Mouse (Mus musculus) neural tube, embryonic 12.5 days (tissue): ENCODE measurements around the gene Grin2b. TPM values are rescaled to one million over a fixed set of nuclear protein-coding genes. Genes with fewer than 3 reads are reported as not detected.
"Not testable (repeated sequence)": the region's sequence is repeated elsewhere in the genome, so short reads cannot be mapped to it uniquely, and the experiment has no call there.

Source experiments
- ATAC-seq: fragments of 200-750 bp; cut with Nextera tagmentation; 2 replicates; pipeline ENCODE4 v1.8.0; 2017; ENCODE audit warnings: low read depth, mild to moderate bottlenecking, moderate TSS enrichment, moderate library complexity; ENCODE audit not compliant: low FRiP score
- H3K27ac ChIP-seq: fragments of 300-500 bp; sonication (generic); 2 replicates; pipeline ENCODE4 v1.5.1; 2016
- H3K27me3 ChIP-seq: fragments of 300-500 bp; sonication (generic); replicated peaks from 2 replicates; pipeline ENCODE4 v1.6.1; 2016; ENCODE audit warnings: mild to moderate bottlenecking
- H3K36me3 ChIP-seq: fragments of 300-500 bp; sonication (generic); 2 replicates; pipeline ENCODE4 v1.6.1; 2016; ENCODE audit warnings: mild to moderate bottlenecking
- H3K4me1 ChIP-seq: fragments of 300-500 bp; sonication (generic); 2 replicates; pipeline ENCODE4 v1.6.1; 2016
- H3K4me2 ChIP-seq: fragments of 300-500 bp; sonication (generic); replicated peaks from 2 replicates; pipeline ENCODE4 v1.6.1; 2016; ENCODE audit warnings: mild to moderate bottlenecking
- H3K4me3 ChIP-seq: fragments of 300-500 bp; sonication (generic); 2 replicates; pipeline ENCODE4 v1.5.1; 2016
- H3K9ac ChIP-seq: fragments of 300-500 bp; sonication (generic); 2 replicates; pipeline ENCODE4 v1.6.1; 2016; ENCODE audit warnings: mild to moderate bottlenecking
- H3K9me3 ChIP-seq: fragments of 300-500 bp; sonication (generic); 2 replicates; pipeline ENCODE4 v1.6.1; 2016; ENCODE audit warnings: mild to moderate bottlenecking
- WGBS: fragments of 180-500 bp; shearing (Covaris S2); methylation state at CpG from one replicate; pipeline ENCODE4 v1.1.7; 2016; 5-methylcytosine and 5-hydroxymethylcytosine counted together
- microRNA-seq: library from miRNA; unstranded; fragments of <30 nt; microRNA quantifications from one replicate; pipeline ENCODE4, GENCODE M21; 2017
- polyA plus RNA-seq: library from polyadenylated mRNA; unstranded; fragments of >200 nt; fragmentation: Nextera tagmentation; extraction: Ambion mirVana; gene quantifications from 2 replicates; pipeline ENCODE4 v1.2.1, GENCODE M21; 2016

Gene Grin2b
- polyA plus RNA-seq, 1 experiment from 2014 or later, result 15.4 TPM

- Histone ChIP-seq H3K9ac (no peak overlapping the region), H3K4me2 (no peak overlapping the region), H3K36me3 (no peaks in the 10 kb centered on the region), H3K4me1 (no peaks in the 10 kb centered on the region), H3K9me3 (no peaks in the 10 kb centered on the region), H3K4me3 (no peak overlapping the region), H3K27ac (no peak overlapping the region), H3K27me3 (no peaks in the 10 kb centered on the region)
- WGBS, result 73% methylated on average over 9 of the region's 9 CpGs
- ATAC-seq, result no peak
Observed at GRCm38 (mm10) chr6:135692533-135692932, 480.8 kb downstream of the Grin2b start.

DNA sequence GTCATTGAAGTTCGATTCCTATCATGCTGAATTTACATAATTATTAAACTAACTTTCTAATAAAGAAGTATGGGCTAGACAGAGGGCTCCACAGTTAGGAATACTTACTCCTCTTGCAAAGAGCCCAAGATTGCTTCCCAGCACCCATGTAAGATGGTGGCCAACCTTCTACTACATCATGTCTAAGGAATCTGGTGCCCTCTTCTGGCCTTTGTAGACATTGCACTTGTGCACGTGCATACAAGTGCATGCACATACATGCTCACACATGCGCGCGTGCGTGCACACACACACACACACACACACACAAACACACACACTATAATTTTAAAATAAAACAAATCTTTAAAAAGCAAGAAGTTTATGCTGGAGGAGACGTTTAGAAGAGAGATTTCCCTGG lies 481.8 kb downstream of the Grin2b start:
- no peak overlapping the region for H3K4me2 ChIP-seq
- 93% methylated on average over 7 of the region's 7 CpGs for WGBS
- no peak overlapping the region for H3K4me3 ChIP-seq
- H3K27ac ChIP-seq, result no peak overlapping the region
- no peak for ATAC-seq
- no peaks in the 10 kb centered on the region for H3K4me1 ChIP-seq
- no peaks in the 10 kb centered on the region for H3K36me3 ChIP-seq
- no peaks in the 10 kb centered on the region for H3K9me3 ChIP-seq
- no peak overlapping the region for H3K9ac ChIP-seq
- H3K27me3 ChIP-seq, result no peaks in the 10 kb centered on the region

- no peaks in the 10 kb centered on the region for H3K36me3 ChIP-seq
- H3K4me3 ChIP-seq, result no peak overlapping the region
- no peak overlapping the region for H3K27ac ChIP-seq
- H3K27me3 ChIP-seq, result no peaks in the 10 kb centered on the region
- no peak overlapping the region for H3K4me2 ChIP-seq
- H3K9ac ChIP-seq, result no peak overlapping the region
- WGBS, result 86% methylated on average over 9 of the region's 9 CpGs
- no peak for ATAC-seq
- H3K9me3 ChIP-seq, result no peaks in the 10 kb centered on the region
- H3K4me1 ChIP-seq, result no peaks in the 10 kb centered on the region
Observed at GRCm38 (mm10) chr6:135687926-135688325, 485.4 kb downstream of the Grin2b start.

GRCm38 (mm10) chr6:135684206-135684605 lies 489.1 kb downstream of the Grin2b start:
- ATAC-seq, result no peak
- H3K4me3 ChIP-seq, result no peak overlapping the region
- no peaks in the 10 kb centered on the region for H3K9me3 ChIP-seq
- H3K27ac ChIP-seq, result no peak overlapping the region
- WGBS, result 75% methylated on average over 2 of the region's 2 CpGs
- no peak overlapping the region for H3K9ac ChIP-seq
- no peaks in the 10 kb centered on the region for H3K36me3 ChIP-seq
- H3K4me1 ChIP-seq, result no peaks in the 10 kb centered on the region
- no peaks in the 10 kb centered on the region for H3K27me3 ChIP-seq
- no peak overlapping the region for H3K4me2 ChIP-seq

- not testable (repeated sequence) for H3K9me3 ChIP-seq, H3K4me2 ChIP-seq, H3K4me1 ChIP-seq, ATAC-seq, H3K4me3 ChIP-seq, H3K9ac ChIP-seq, H3K27me3 ChIP-seq, H3K36me3 ChIP-seq, H3K27ac ChIP-seq
- 90% methylated on average over 4 of the region's 4 CpGs for WGBS
Observed at GRCm38 (mm10) chr6:135681423-135681822, 491.9 kb downstream of the Grin2b start.

DNA sequence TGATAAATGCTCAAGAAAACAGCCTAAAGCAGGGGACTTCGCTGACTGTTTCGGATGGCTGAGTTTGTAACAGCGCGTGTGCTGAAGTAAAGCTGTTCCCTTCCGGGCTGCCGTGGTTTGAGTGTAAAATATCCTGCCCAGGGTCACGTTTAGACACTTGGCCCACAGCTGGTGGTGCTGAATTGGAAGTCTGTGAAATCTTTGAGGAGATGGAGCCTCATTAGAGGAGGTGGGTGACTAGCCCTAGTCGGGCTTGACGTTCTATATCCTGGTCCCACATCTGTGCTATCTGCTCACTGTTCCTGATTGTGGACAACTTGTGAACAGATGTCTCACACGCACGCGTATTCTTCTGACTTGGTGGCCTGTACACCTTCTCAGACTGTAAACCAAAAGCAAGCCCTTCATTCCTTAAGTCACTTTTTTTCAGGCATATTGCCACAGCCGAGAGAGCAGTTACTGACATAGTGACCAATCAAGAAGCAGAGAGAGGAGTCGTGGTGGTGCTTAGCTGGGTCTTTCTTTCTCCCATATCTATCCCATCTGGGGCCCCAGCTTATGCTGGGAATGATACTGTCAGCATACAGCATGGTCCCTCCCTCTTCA lies 493.1 kb downstream of the Grin2b start:
- H3K27ac ChIP-seq, result no peak overlapping the region
- no peaks in the 10 kb centered on the region for H3K4me1 ChIP-seq
- no peaks in the 10 kb centered on the region for H3K9me3 ChIP-seq
- H3K4me3 ChIP-seq, result no peak overlapping the region
- no peak for ATAC-seq
- no peaks in the 10 kb centered on the region for H3K36me3 ChIP-seq
- 81% methylated on average over 14 of the region's 14 CpGs for WGBS
- no peak overlapping the region for H3K9ac ChIP-seq
- no peaks in the 10 kb centered on the region for H3K27me3 ChIP-seq
- no peak overlapping the region for H3K4me2 ChIP-seq

DNA sequence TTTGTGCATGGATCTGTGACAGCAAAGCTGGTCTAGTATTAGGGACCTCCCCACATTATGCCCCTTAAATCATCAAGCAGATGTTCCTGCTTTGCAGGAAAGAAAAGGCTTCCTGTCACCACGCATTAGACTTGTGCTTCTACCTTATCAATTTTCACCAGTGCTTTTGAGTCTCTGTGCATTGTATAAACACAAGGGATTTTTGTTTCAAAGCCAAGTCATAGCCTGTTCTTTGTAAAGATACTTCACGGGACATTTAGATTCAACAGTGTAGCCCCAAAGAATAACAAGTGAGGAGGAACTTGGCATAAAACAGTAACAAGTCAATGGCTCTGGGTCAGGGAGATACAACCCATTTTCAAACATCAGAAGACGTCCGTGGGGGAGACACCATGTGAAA lies 498.9 kb downstream of the Grin2b start:
- no peaks in the 10 kb centered on the region for H3K27me3 ChIP-seq
- H3K4me1 ChIP-seq, result no peaks in the 10 kb centered on the region
- WGBS, result 27% methylated on average over 4 of the region's 4 CpGs
- no peaks in the 10 kb centered on the region for H3K9me3 ChIP-seq
- H3K4me3 ChIP-seq, result no peak overlapping the region
- no peak overlapping the region for H3K9ac ChIP-seq
- no peaks in the 10 kb centered on the region for H3K36me3 ChIP-seq
- no peak for ATAC-seq
- H3K4me2 ChIP-seq, result no peak overlapping the region
- no peak overlapping the region for H3K27ac ChIP-seq

GRCm38 (mm10) chr6:135672003-135672402 lies 501.3 kb downstream of the Grin2b start:
- Histone ChIP-seq H3K9ac (no peak overlapping the region), H3K36me3 (no peaks in the 10 kb centered on the region), H3K27me3 (no peaks in the 10 kb centered on the region), H3K27ac (no peak overlapping the region), H3K4me2 (no peak overlapping the region), H3K4me1 (no peaks in the 10 kb centered on the region), H3K9me3 (no peaks in the 10 kb centered on the region), H3K4me3 (no peak overlapping the region)
- no peak for ATAC-seq

Small RNAs within 50 kb of the gene (microRNA-seq; reads per million reads assigned to microRNA genes)
- not detected for gene Gm22892

Other genes starting within 250 kb of the Grin2b start
- not detected in 2 replicates for gene Gm8994, start 154.0 kb upstream of the Grin2b start, polyA plus RNA-seq
- not detected in 2 replicates for gene E330021D16Rik, start 242.1 kb upstream of the Grin2b start, polyA plus RNA-seq